Mouse (Mus musculus): ENCODE measurements around the gene Galnt18.

- TF ChIP-seq CTCF (IDR thresholded peaks at IDR 0.05; ENCODE audit: borderline replicate concordance, insufficient read depth, low read depth, low read length) (no peak), POLR2A (IDR thresholded peaks at IDR 0.05; ENCODE audit: borderline replicate concordance, insufficient read depth, low read length) (no peak)
These were observed 65.0 kb downstream of the Galnt18 start for GRCm38 (mm10) chr7:111714639-111715360.
